Mouse (Mus musculus): Measurements from ENCODE around the gene Syt1. TPM values are rescaled to one million over a fixed set of nuclear protein-coding genes. Genes with fewer than 3 reads are reported as not detected.
A peak's percentile ranks its signal among the peaks of the same experiment; 100 is the strongest.

Syt1 gene
- polyA plus RNA-seq, 1 experiment from 2014 or later, result 0.70 TPM

DNA sequence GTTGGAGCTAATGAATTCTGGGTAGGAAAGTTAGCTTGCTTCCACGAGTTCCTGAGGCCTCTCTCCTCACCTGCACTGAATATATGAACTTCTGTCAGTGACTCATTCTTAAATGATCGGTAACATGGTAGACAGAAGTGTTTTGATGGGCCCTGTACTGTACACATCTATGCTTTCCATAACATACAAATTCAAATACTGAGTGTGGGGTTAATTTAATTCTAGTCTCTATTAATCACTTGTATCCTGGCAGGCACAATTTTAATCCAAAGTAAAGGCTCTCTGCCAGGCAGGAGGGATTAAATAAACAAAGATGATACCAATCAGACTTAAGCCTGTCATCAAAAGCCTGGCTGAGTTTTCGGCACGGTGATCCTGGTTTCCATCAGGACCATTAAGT is 136.1 kb downstream of the Syt1 start:
- WGBS, result 70% methylated on average over 4 of the region's 4 CpGs
- Histone ChIP-seq H3K4me3 (no peak overlapping the region), H3K4me1 (no peaks in the 10 kb centered on the region), H3K27ac (no peak overlapping the region), H3K9me3 (no peaks in the 10 kb centered on the region), H3K27me3 (ENCODE audit: insufficient read depth, poor library complexity, severe bottlenecking) (no peaks in the 10 kb centered on the region), H3K36me3 (no peaks in the 10 kb centered on the region)
- DNase-seq (ENCODE audit: low spot score), result no peak

DNA sequence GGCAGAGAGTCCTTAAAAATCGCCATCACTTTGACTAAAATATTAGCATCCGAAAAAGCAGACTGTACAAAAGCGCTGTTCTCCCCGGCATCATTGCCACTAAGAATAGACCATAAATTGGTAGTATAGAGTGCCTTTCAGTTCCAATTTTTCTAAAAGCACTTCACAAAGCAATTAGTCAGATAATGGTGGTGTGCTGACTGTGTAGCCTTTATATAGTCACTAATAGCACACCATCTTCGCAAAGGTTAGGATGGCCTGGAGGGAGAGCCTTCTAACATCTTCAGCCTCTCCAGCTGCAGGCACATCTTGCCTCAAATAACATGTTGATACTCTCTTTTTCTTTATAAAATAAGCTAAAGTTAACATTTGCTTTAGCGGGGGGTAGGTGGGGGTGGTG is 138.4 kb downstream of the Syt1 start:
- H3K27me3 ChIP-seq (ENCODE audit: insufficient read depth, poor library complexity, severe bottlenecking), result no peaks in the 10 kb centered on the region
- H3K36me3 ChIP-seq, result no peaks in the 10 kb centered on the region
- H3K4me3 ChIP-seq, result no peak overlapping the region
- H3K9me3 ChIP-seq, result no peaks in the 10 kb centered on the region
- no peak for DNase-seq (ENCODE audit: low spot score)
- no peak overlapping the region for H3K27ac ChIP-seq
- no peaks in the 10 kb centered on the region for H3K4me1 ChIP-seq
- 88% methylated on average over 6 of the region's 6 CpGs for WGBS

DNA sequence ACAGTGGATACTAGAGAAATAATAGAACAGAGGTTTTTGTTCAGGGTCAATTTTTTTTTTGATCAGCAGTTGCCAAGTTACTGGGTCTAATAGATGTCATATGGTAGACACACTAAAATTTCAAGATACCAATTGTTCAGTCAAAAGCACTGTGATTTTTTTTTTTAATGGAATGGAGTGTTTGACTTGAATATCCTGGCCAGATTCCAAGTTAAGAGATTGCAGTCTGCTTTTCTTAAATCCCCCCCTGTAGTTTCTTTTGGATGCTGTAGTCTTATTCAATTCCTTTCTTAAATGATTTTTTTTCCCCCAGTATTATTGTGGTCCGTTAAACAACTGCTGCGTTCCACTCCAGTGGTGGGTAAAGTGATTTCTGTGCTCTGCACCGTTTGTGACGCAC is 140.2 kb downstream of the Syt1 start:
- H3K4me3 ChIP-seq, result no peak overlapping the region
- H3K27ac ChIP-seq, result no peak overlapping the region
- 94% methylated on average over 4 of the region's 4 CpGs for WGBS
- no peaks in the 10 kb centered on the region for H3K4me1 ChIP-seq
- DNase-seq (ENCODE audit: low spot score), result no peak
- no peaks in the 10 kb centered on the region for H3K9me3 ChIP-seq
- no peaks in the 10 kb centered on the region for H3K27me3 ChIP-seq (ENCODE audit: insufficient read depth, poor library complexity, severe bottlenecking)
- no peaks in the 10 kb centered on the region for H3K36me3 ChIP-seq

DNA sequence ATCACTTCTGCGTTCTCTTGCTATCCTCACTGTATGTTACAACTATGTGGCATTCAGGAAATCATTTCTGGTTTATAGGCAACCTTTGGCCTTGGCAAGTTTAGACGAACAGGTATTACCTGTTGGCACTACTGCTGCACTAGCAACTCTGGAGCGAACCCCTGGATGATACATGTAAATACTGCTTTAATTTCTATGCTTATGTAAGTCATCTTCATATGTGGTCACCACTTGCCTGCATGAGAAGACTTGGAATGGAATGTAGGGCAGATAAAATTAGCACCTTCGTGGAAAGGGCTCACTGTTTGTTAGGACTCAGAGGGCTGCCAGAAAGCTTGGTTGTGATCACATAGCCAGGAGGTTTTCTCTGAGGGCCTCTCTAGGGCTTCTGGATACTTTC is 142.6 kb downstream of the Syt1 start:
- Histone ChIP-seq H3K36me3 (no peaks in the 10 kb centered on the region), H3K9me3 (no peaks in the 10 kb centered on the region), H3K27me3 (ENCODE audit: insufficient read depth, poor library complexity, severe bottlenecking) (no peaks in the 10 kb centered on the region), H3K27ac (no peak overlapping the region), H3K4me3 (no peak overlapping the region), H3K4me1 (no peaks in the 10 kb centered on the region)
- WGBS, result 79% methylated on average over 4 of the region's 4 CpGs
- DNase-seq (ENCODE audit: low spot score), result no peak

DNA sequence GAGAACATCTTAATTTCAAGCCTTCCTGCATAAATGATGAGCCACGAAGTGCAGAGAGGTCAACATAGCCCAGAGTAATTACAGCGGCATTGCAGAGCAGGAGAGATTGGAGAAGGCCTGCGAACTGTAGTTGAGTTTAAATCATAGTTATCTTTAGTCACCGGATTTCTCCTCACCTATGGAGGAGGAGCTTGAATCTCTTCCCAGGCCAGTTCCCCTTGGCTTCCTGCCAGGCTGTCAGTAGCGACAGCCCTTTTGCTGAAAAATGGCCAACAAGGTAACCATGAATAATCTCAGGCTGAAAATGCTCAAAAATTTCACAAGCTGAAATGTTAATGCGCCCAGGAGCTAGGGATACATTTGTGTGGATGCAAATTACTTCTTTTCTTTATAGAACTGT is 143.6 kb downstream of the Syt1 start:
- H3K4me1 ChIP-seq, result no peaks in the 10 kb centered on the region
- no peak overlapping the region for H3K4me3 ChIP-seq
- no peak overlapping the region for H3K27ac ChIP-seq
- H3K27me3 ChIP-seq (ENCODE audit: insufficient read depth, poor library complexity, severe bottlenecking), result no peaks in the 10 kb centered on the region
- DNase-seq (ENCODE audit: low spot score), result no peak
- H3K36me3 ChIP-seq, result no peaks in the 10 kb centered on the region
- H3K9me3 ChIP-seq, result no peaks in the 10 kb centered on the region
- WGBS, result 78% methylated on average over 6 of the region's 6 CpGs

DNA sequence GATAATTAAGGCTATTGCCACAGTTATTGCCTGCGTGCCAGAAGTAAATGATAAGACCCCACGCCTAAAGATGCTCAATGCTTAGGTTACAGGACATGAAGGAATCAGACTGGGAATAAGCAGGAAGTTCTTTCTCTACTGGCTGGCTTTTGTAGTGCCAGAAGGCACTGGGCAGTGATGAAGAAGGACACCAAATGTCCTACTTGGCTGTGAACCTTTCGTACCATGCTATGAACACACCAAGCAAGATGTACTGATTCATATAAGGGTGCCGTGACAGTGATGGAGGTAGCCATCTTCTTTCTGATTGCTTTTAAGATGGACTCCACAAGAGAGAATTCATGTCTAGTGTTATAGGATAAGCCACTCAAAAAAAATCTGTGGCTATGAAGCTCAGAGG is 145.2 kb downstream of the Syt1 start:
- Histone ChIP-seq H3K4me3 (no peak overlapping the region), H3K36me3 (no peaks in the 10 kb centered on the region), H3K9me3 (no peaks in the 10 kb centered on the region), H3K4me1 (no peaks in the 10 kb centered on the region), H3K27ac (no peak overlapping the region), H3K27me3 (ENCODE audit: insufficient read depth, poor library complexity, severe bottlenecking) (no peaks in the 10 kb centered on the region)
- DNase-seq (ENCODE audit: low spot score), result no peak
- 91% methylated on average over 4 of the region's 4 CpGs for WGBS

DNA sequence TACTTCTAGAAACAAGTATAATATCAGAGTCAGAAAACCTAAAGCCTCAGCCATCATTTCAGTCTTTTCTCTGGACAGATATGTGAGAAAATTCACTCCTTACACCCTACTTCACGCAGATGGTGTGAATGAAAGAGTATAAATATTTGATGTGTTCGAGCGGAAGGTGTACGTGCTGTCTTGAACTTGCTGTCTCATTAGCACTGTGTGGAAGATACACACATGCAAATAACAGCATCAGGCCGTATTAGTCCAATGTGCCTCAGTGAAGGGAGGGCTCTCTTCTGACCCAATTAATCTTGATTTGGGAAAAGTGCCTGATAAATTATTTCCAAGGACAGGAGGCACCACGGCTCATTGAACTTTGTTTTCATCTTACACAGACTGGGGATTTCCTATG is 154.8 kb downstream of the Syt1 start:
- Histone ChIP-seq H3K9me3 (no peaks in the 10 kb centered on the region), H3K4me1 (no peaks in the 10 kb centered on the region), H3K27ac (no peak overlapping the region), H3K4me3 (no peak overlapping the region), H3K27me3 (ENCODE audit: insufficient read depth, poor library complexity, severe bottlenecking) (no peaks in the 10 kb centered on the region), H3K36me3 (no peaks in the 10 kb centered on the region)
- DNase-seq (ENCODE audit: low spot score), result no peak
- WGBS, result 86% methylated on average over 6 of the region's 6 CpGs

DNA sequence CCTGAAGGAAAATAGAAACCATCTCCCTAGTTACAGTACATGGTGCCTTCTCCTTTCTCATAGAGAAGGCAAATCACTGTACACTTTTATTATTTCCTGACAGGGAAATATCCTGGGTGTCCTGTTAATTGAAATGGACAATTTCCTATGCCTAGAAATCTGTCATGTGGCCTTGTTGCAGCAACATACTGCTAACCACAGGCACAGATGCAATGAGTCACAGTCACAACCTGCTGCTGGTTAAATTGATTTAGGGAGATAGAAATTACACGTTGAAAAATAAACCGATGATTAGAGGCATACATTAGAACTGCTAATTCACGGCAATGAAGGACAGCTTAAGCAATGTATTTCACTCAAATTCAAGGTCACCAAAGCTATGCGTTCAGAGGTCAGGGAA is 158.0 kb downstream of the Syt1 start:
- H3K27ac ChIP-seq, result no peak overlapping the region
- H3K9me3 ChIP-seq, result no peaks in the 10 kb centered on the region
- no peaks in the 10 kb centered on the region for H3K4me1 ChIP-seq
- 85% methylated on average over 4 of the region's 4 CpGs for WGBS
- no peaks in the 10 kb centered on the region for H3K27me3 ChIP-seq (ENCODE audit: insufficient read depth, poor library complexity, severe bottlenecking)
- H3K36me3 ChIP-seq, result no peaks in the 10 kb centered on the region
- no peak for DNase-seq (ENCODE audit: low spot score)
- H3K4me3 ChIP-seq, result no peak overlapping the region

DNA sequence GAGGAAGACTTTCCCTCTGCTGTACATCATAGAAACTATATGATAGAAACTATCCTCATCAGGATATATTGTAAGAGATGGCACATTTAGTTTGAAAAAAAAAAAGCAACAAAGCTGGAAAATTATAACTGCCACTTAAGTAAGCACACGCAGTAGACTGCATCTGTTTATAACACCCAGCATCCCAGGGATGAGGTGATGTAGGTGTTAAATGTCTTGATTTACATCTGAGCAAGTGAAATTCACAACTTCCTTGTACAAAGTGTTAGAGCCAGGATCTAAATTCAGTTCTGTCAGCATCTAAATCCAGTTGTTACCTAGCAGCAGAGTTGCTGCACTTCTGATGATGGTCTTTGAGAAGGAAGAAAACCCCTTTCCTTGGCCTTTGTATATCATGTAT is 173.3 kb downstream of the Syt1 start:
- Histone ChIP-seq H3K27ac (no peak overlapping the region), H3K4me1 (no peaks in the 10 kb centered on the region), H3K36me3 (no peaks in the 10 kb centered on the region), H3K9me3 (no peaks in the 10 kb centered on the region), H3K4me3 (no peak overlapping the region), H3K27me3 (ENCODE audit: insufficient read depth, poor library complexity, severe bottlenecking) (no peaks in the 10 kb centered on the region)
- 84% methylated on average over 1 of the region's 1 CpGs for WGBS
- no peak for DNase-seq (ENCODE audit: low spot score)

DNA sequence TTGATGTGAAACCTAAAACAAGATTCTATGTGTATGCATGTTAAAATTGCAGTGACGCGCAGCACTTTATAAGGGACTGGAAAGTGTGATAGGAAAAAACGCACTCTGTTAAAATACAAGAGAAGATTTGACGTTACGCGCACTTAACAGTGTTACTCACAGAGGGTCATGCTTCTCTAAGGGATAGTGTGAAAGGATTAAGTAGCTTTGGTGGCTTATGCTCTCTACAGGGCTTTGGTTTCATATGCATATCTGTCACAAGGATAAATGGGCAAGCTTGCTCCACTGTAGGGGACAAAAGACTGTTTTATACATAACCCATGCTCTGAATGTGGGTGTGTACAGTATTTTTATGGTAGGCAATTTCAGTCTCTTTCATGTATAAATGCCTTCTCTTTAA is 178.5 kb downstream of the Syt1 start:
- 87% methylated on average over 6 of the region's 6 CpGs for WGBS
- Histone ChIP-seq H3K27ac (no peak overlapping the region), H3K27me3 (ENCODE audit: insufficient read depth, poor library complexity, severe bottlenecking) (no peaks in the 10 kb centered on the region), H3K4me1 (no peaks in the 10 kb centered on the region), H3K36me3 (no peaks in the 10 kb centered on the region), H3K9me3 (no peaks in the 10 kb centered on the region), H3K4me3 (peak overlapping the region; percentile 8; the same call in 1 of the 2 replicates)
- no peak for DNase-seq (ENCODE audit: low spot score)

DNA sequence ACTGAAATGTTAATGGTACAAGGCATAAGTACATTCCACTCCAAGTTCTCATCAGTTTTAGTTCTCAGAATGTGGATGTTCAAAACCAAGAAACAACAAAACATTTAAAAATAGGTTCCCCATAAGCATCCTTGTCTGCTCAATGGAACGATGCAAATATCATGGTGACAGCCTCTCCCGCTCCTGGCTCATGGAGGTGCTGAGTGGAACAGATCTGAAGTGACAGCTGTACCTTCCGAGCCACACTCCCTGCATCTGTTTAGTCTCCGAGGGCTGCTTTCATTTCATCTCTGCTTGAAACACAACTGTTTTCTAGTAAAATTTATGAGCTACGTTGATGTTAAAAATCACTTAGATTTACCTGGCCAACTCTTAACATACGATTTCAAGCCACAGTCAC is 179.0 kb downstream of the Syt1 start:
- no peak for DNase-seq (ENCODE audit: low spot score)
- H3K4me3 ChIP-seq, result peak overlapping the region; percentile 8; the same call in 1 of the 2 replicates

DNA sequence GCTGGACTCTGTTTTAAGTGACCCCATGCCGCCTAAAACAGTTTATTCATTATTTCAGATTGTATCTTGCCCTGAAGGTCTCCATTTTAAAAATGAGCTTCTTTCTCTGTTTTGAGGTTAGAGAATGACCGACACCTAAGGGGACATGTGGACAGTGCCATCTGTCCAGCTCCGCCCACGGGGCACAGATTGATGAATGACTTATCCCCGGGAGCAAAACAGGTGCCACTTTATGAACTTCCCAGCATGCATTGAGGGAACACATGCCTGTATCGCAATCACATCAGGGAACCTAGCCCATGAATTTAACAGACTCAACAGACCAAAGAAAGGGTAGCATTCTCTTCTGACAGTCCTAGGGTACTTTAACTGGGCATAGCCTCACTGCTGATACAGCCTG is 188.5 kb downstream of the Syt1 start:
- DNase-seq (ENCODE audit: low spot score), result no peak
- no peaks in the 10 kb centered on the region for H3K9me3 ChIP-seq
- no peaks in the 10 kb centered on the region for H3K27me3 ChIP-seq (ENCODE audit: insufficient read depth, poor library complexity, severe bottlenecking)

More for the DNA sequence above, 179.0 kb downstream of the Syt1 start:
- Histone ChIP-seq H3K4me1 (no peaks in the 10 kb centered on the region), H3K27me3 (ENCODE audit: insufficient read depth, poor library complexity, severe bottlenecking) (no peaks in the 10 kb centered on the region), H3K27ac (no peak overlapping the region), H3K36me3 (no peaks in the 10 kb centered on the region), H3K9me3 (no peaks in the 10 kb centered on the region)
- WGBS, result 57% methylated on average over 6 of the region's 6 CpGs

DNA sequence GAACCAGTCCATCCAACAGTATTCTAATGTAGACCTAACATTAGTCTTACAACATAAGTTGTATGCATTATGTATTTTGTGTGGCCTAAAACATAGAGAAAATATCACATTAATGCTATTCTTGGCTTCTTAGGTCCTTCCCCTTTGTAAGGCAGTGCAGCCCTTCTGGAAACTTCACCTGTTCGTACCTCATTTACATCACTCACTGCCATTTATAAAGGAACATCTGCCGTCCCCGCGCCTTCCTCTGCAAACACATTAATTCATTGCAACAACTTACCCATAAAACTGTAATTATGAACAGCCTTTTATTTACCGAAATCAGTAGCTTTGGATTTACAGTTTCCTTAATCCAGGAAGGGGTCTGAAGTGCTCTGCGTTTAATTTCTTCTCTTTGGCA is 195.4 kb downstream of the Syt1 start:
- Histone ChIP-seq H3K4me3 (no peak overlapping the region), H3K36me3 (no peaks in the 10 kb centered on the region), H3K27ac (no peak overlapping the region), H3K4me1 (no peaks in the 10 kb centered on the region), H3K9me3 (no peaks in the 10 kb centered on the region), H3K27me3 (ENCODE audit: insufficient read depth, poor library complexity, severe bottlenecking) (no peaks in the 10 kb centered on the region)
- DNase-seq (ENCODE audit: low spot score), result no peak
- 90% methylated on average over 6 of the region's 6 CpGs for WGBS

More for the DNA sequence above, 188.5 kb downstream of the Syt1 start:
- Histone ChIP-seq H3K4me3 (no peak overlapping the region), H3K27ac (no peak overlapping the region), H3K36me3 (no peaks in the 10 kb centered on the region), H3K4me1 (no peaks in the 10 kb centered on the region)
- 87% methylated on average over 6 of the region's 6 CpGs for WGBS

DNA sequence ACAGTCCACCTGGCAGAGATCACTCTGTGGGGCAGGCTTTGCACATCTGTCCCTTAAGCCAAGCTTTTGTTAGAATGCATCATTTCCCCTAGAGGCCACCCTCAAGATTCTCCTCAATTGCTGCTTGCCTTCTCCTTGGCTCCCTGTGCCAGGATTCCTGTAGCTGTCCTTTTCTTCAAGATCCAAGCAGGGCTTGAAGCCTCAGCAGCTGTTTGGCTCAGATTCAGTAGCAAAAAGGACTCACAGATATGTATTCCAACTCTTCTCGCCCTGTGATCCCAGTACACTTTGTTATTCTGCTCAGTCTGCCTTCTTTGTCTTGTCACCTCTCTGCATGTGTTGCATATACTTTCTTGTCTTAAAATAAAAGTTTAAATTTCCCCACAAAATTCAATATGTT is 206.4 kb downstream of the Syt1 start:
- no peaks in the 10 kb centered on the region for H3K4me1 ChIP-seq
- H3K27me3 ChIP-seq (ENCODE audit: insufficient read depth, poor library complexity, severe bottlenecking), result no peaks in the 10 kb centered on the region
- no peak overlapping the region for H3K4me3 ChIP-seq
- no peak overlapping the region for H3K27ac ChIP-seq
- no peak for DNase-seq (ENCODE audit: low spot score)
- 65% methylated on average over 1 of the region's 1 CpGs for WGBS
- H3K36me3 ChIP-seq, result no peaks in the 10 kb centered on the region
- H3K9me3 ChIP-seq, result no peaks in the 10 kb centered on the region

Data from heart, embryonic 10.5 days (tissue).